Comparison of ENCODE assay signal across 8 mouse cellular contexts in the genomic region with DNA sequence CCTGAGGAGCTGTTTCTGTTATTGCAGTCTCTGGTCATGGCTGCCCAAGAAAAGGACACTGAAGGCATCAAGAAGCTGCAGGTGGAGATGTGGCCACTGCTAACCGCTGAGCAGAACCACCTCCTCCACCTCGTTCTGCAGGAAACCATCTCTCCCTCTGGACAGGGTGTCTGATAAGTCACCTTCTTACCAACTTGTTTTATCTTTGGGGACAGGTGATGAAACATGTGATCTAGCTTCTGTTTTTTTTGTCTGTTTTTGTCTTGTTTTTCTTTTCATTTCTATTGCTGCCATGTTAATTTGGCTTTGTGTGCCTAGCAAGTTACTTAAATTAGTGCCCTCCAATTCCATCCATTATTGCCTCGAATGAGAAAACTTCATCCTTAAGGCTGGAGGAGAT. TPM values are rescaled to one million over a fixed set of nuclear protein-coding genes. Genes with fewer than 3 reads are reported as not detected.
DNase-seq lines count a peak whose midpoint lies in the region; ATAC-seq and TF ChIP-seq lines count a peak whose summit lies in the region.

No protein-coding gene starts in this region.

- WGBS in neural tube, embryonic 11.5 days = 34% methylated on average over 3 of the region's 3 CpGs
- 38% methylated on average over 3 of the region's 3 CpGs for WGBS in limb, embryonic 13.5 days
- 39% methylated on average over 3 of the region's 3 CpGs for WGBS in stomach, embryonic 14.5 days

- H3K4me2 ChIP-seq in neural tube, embryonic 11.5 days (ENCODE audit: low read depth) = peak overlapping the region; percentile 77
- H3K4me2 ChIP-seq in limb, embryonic 13.5 days (replicated peaks) = peak overlapping the region; percentile 83
- H3K4me2 ChIP-seq in stomach, embryonic 14.5 days (replicated peaks; ENCODE audit: low read depth, low read length) = peak overlapping the region; percentile 67

- no peaks in the 10 kb centered on the region for H3K4me1 ChIP-seq in neural tube, embryonic 11.5 days (ENCODE audit: control insufficient read depth, insufficient read depth, low read length)
- H3K4me1 ChIP-seq in embryonic fibroblast, embryonic 13.5 days (ENCODE audit: control insufficient read depth, insufficient read depth, low read length) = no peaks in the 10 kb centered on the region
- H3K4me1 ChIP-seq in limb, embryonic 13.5 days = peaks cover 3% of the 10 kb centered on the region; the same call in 1 of the 2 replicates
- H3K4me1 ChIP-seq in stomach, embryonic 14.5 days (ENCODE audit: control insufficient read depth, insufficient read depth, low read length) = no peaks in the 10 kb centered on the region

- no peaks in the 10 kb centered on the region for H3K27me3 ChIP-seq in neural tube, embryonic 11.5 days (ENCODE audit: control insufficient read depth, insufficient read depth, low read length)
- peaks cover 20% of the 10 kb centered on the region for H3K27me3 ChIP-seq in limb, embryonic 13.5 days
- H3K27me3 ChIP-seq in stomach, embryonic 14.5 days (ENCODE audit: control insufficient read depth, insufficient read depth, low read length) = no peaks in the 10 kb centered on the region

- no peaks in the 10 kb centered on the region for H3K36me3 ChIP-seq in neural tube, embryonic 11.5 days (ENCODE audit: control insufficient read depth, insufficient read depth, low read length)
- H3K36me3 ChIP-seq in limb, embryonic 13.5 days = no peaks in the 10 kb centered on the region
- H3K36me3 ChIP-seq in stomach, embryonic 14.5 days (ENCODE audit: control insufficient read depth, insufficient read depth, low read length) = no peaks in the 10 kb centered on the region

- peak overlapping the region; percentile 71 for H3K9ac ChIP-seq in neural tube, embryonic 11.5 days (ENCODE audit: low read length)
- H3K9ac ChIP-seq in limb, embryonic 13.5 days = peak overlapping the region; percentile 72
- 0 out of 2 replicates have a peak overlapping the region, but pooled peaks have one; percentile 45 for H3K9ac ChIP-seq in stomach, embryonic 14.5 days (replicated peaks; ENCODE audit: low read depth, low read length)

- H3K27ac ChIP-seq in neural tube, embryonic 11.5 days (ENCODE audit: low read depth, low read length) = no peak overlapping the region
- H3K27ac ChIP-seq in embryonic fibroblast, embryonic 13.5 days (ENCODE audit: insufficient read depth, low read length) = no peak overlapping the region
- no peak overlapping the region for H3K27ac ChIP-seq in limb, embryonic 13.5 days
- H3K27ac ChIP-seq in stomach, embryonic 14.5 days (ENCODE audit: low read length) = no peak overlapping the region

- H3K4me3 ChIP-seq in neural tube, embryonic 11.5 days (ENCODE audit: low read depth, low read length) = peak overlapping the region; percentile 61
- H3K4me3 ChIP-seq in embryonic fibroblast, embryonic 13.5 days (ENCODE audit: insufficient read depth, low read length) = peak overlapping the region; percentile 72
- peak overlapping the region; percentile 60 for H3K4me3 ChIP-seq in limb, embryonic 13.5 days
- H3K4me3 ChIP-seq in stomach, embryonic 14.5 days (ENCODE audit: low read depth, low read length) = peak overlapping the region; percentile 50

- no peak for TF ChIP-seq CTCF in embryonic fibroblast, embryonic 13.5 days (IDR thresholded peaks at IDR 0.05; ENCODE audit: borderline replicate concordance, insufficient read depth, low read length)

- TF ChIP-seq POLR2A in embryonic fibroblast, embryonic 13.5 days (IDR thresholded peaks at IDR 0.05; ENCODE audit: low read depth, low read length) = no peak

- H3K9me3 ChIP-seq in neural tube, embryonic 11.5 days (ENCODE audit: control insufficient read depth, low read length) = no peaks in the 10 kb centered on the region
- no peaks in the 10 kb centered on the region for H3K9me3 ChIP-seq in limb, embryonic 13.5 days
- no peaks in the 10 kb centered on the region for H3K9me3 ChIP-seq in stomach, embryonic 14.5 days (ENCODE audit: control insufficient read depth, low read depth, low read length)

- no peak for DNase-seq in neural tube, embryonic 11.5 days (ENCODE audit: low spot score)
- no peak for DNase-seq in neural tube, embryonic 10.5 days (ENCODE audit: extremely low spot score, low spot score)
- DNase-seq in urinary bladder, postnatal 4 days (ENCODE audit: low spot score in 2 of 2) = no peak
- DNase-seq in testis, postnatal 10 days (ENCODE audit: low spot score) = no peak
- no peak for DNase-seq in frontal cortex, adult 2 months (ENCODE audit: extremely low spot score in 1 of 2, low spot score in 1 of 2)

- no peak for ATAC-seq in neural tube, embryonic 11.5 days (ENCODE audit: insufficient read depth, low FRiP score, low TSS enrichment)
- ATAC-seq in limb, embryonic 13.5 days (ENCODE audit: low FRiP score, low read depth) = no peak
- ATAC-seq in stomach, embryonic 14.5 days (ENCODE audit: insufficient number of reproducible peaks, insufficient read depth, low FRiP score, low read depth) = no peak

RNA-seq across cellular contexts. Expression of a gene that starts 1.2 kb away (rescaled TPM):
- 16.9 and 19.0 TPM in 2 replicates for polyA plus RNA-seq in neural tube, embryonic 11.5 days (2014; fragmentation: Nextera tagmentation; extraction: Ambion mirVana)
- polyA plus RNA-seq in embryonic fibroblast, embryonic 13.5 days (2011; ENCODE audit: insufficient read length, low read depth, missing spikeins) = 2.8 and 4.0 TPM in 2 replicates
- 10.9 and 12.1 TPM in 2 replicates for polyA plus RNA-seq in limb, embryonic 13.5 days (2015; fragmentation: Nextera tagmentation; extraction: Ambion mirVana)
- 12.2 and 12.9 TPM in 2 replicates for polyA plus RNA-seq in stomach, embryonic 14.5 days (2014; fragmentation: Nextera tagmentation; extraction: Ambion mirVana)
- polyA plus RNA-seq in frontal cortex, adult 2 months (2012; rRNA removed) = 14.7 and 16.6 TPM in 2 replicates

RNA-seq across cellular contexts. Expression of a gene that starts 13.6 kb away (rescaled TPM):
- 0.19 and 0.93 TPM in 2 replicates for polyA plus RNA-seq in neural tube, embryonic 11.5 days (2014; fragmentation: Nextera tagmentation; extraction: Ambion mirVana)
- polyA plus RNA-seq in embryonic fibroblast, embryonic 13.5 days (2011; ENCODE audit: insufficient read length, low read depth, missing spikeins) = not detected in 2 replicates
- polyA plus RNA-seq in limb, embryonic 13.5 days (2015; fragmentation: Nextera tagmentation; extraction: Ambion mirVana) = not detected in 2 replicates
- polyA plus RNA-seq in stomach, embryonic 14.5 days (2014; fragmentation: Nextera tagmentation; extraction: Ambion mirVana) = not detected in 2 replicates
- 0.12 and 0.40 TPM in 2 replicates for polyA plus RNA-seq in frontal cortex, adult 2 months (2012; rRNA removed)

RNA-seq across cellular contexts. Expression of a gene that starts 15.2 kb away (rescaled TPM):
- polyA plus RNA-seq in neural tube, embryonic 11.5 days (2014; fragmentation: Nextera tagmentation; extraction: Ambion mirVana) = 0.38 and 0.64 TPM in 2 replicates
- polyA plus RNA-seq in embryonic fibroblast, embryonic 13.5 days (2011; ENCODE audit: insufficient read length, low read depth, missing spikeins) = not detected in 2 replicates
- 0.56 and 1.2 TPM in 2 replicates for polyA plus RNA-seq in limb, embryonic 13.5 days (2015; fragmentation: Nextera tagmentation; extraction: Ambion mirVana)
- polyA plus RNA-seq in stomach, embryonic 14.5 days (2014; fragmentation: Nextera tagmentation; extraction: Ambion mirVana) = 0.17 and 1.1 TPM in 2 replicates
- 0.92 and 1.8 TPM in 2 replicates for polyA plus RNA-seq in frontal cortex, adult 2 months (2012; rRNA removed)

RNA-seq across cellular contexts. Expression of a gene that starts 35.9 kb away (rescaled TPM):
- 0.17 and 0.37 TPM in 2 replicates for polyA plus RNA-seq in neural tube, embryonic 11.5 days (2014; fragmentation: Nextera tagmentation; extraction: Ambion mirVana)
- not detected in 2 replicates for polyA plus RNA-seq in embryonic fibroblast, embryonic 13.5 days (2011; ENCODE audit: insufficient read length, low read depth, missing spikeins)
- 0.13 and 0.51 TPM in 2 replicates for polyA plus RNA-seq in limb, embryonic 13.5 days (2015; fragmentation: Nextera tagmentation; extraction: Ambion mirVana)
- not detected in 2 replicates for polyA plus RNA-seq in stomach, embryonic 14.5 days (2014; fragmentation: Nextera tagmentation; extraction: Ambion mirVana)
- polyA plus RNA-seq in frontal cortex, adult 2 months (2012; rRNA removed) = 0.06 TPM in 1 of 2 replicates, not detected in the other

RNA-seq across cellular contexts. Expression of a gene that starts 37.3 kb away (rescaled TPM):
- 16.6 and 18.2 TPM in 2 replicates for polyA plus RNA-seq in neural tube, embryonic 11.5 days (2014; fragmentation: Nextera tagmentation; extraction: Ambion mirVana)
- polyA plus RNA-seq in embryonic fibroblast, embryonic 13.5 days (2011; ENCODE audit: insufficient read length, low read depth, missing spikeins) = 2.5 and 2.9 TPM in 2 replicates
- polyA plus RNA-seq in limb, embryonic 13.5 days (2015; fragmentation: Nextera tagmentation; extraction: Ambion mirVana) = 14.1 and 18.5 TPM in 2 replicates
- 5.5 and 11.3 TPM in 2 replicates for polyA plus RNA-seq in stomach, embryonic 14.5 days (2014; fragmentation: Nextera tagmentation; extraction: Ambion mirVana)
- 3.8 and 6.8 TPM in 2 replicates for polyA plus RNA-seq in frontal cortex, adult 2 months (2012; rRNA removed)
